Comparison of ENCODE assay signal across 9 mouse cellular contexts in genomic region chr12:82467641-82468040, GRCm38 (mm10).
DNase-seq lines count a peak whose midpoint lies in the region; ATAC-seq and TF ChIP-seq lines count a peak whose summit lies in the region.
"Had no signal": no experiment of that assay in that cellular context is flagged by ENCODE, and none has a peak within 500 bp of the region (broad histone marks: within the 10 kb centered on the region; RNA-seq: fewer than 3 reads in every experiment).

No protein-coding gene starts in this region.

- no peak for ATAC-seq in liver, embryonic 14.5 days (ENCODE audit: insufficient read depth)
- no peak for ATAC-seq in liver, embryonic 11.5 days (replicated peaks; ENCODE audit: low FRiP score)
- no peak for ATAC-seq in midbrain, embryonic 13.5 days

- peak; percentile 44 to 48 for DNase-seq in cerebellum, postnatal 36 days
- DNase-seq in cerebellum, adult 11-12 months, result no peak
- no peak for DNase-seq in liver, embryonic 14.5 days (ENCODE audit: low read depth in 3 of 3, low spot score in 3 of 3)
- no peak for DNase-seq in liver, embryonic 11.5 days (ENCODE audit: low spot score)
- DNase-seq in left cerebral cortex, adult 11 months (ENCODE audit: low spot score), result peak; percentile 42
- peak; percentile 74 for DNase-seq in right cerebral cortex, postnatal 14 days
- DNase-seq in urinary bladder, adult 18-20 months (ENCODE audit: low spot score in 2 of 2), result no peak

- no peak overlapping the region for H3K4me3 ChIP-seq in liver, embryonic 14.5 days (ENCODE audit: insufficient read depth in 1 of 2, low read depth in 2 of 2, low read length in 2 of 2)
- no peak overlapping the region for H3K4me3 ChIP-seq in liver, embryonic 11.5 days (ENCODE audit: low read depth, low read length)
- H3K4me3 ChIP-seq in midbrain, embryonic 13.5 days (replicated peaks), result no peak overlapping the region
- H3K4me3 ChIP-seq: hindbrain, embryonic 13.5 days had no signal

- no peaks in the 10 kb centered on the region for H3K9me3 ChIP-seq in liver, embryonic 14.5 days (ENCODE audit: control insufficient read depth, low read length)
- no peaks in the 10 kb centered on the region for H3K9me3 ChIP-seq in liver, embryonic 11.5 days (ENCODE audit: control insufficient read depth, low read length)
- no peaks in the 10 kb centered on the region for H3K9me3 ChIP-seq in midbrain, embryonic 13.5 days
- H3K9me3 ChIP-seq: hindbrain, embryonic 13.5 days had no signal

- WGBS in liver, embryonic 14.5 days (ENCODE audit: insufficient replicate concordance), result 52% methylated on average over 2 of the region's 2 CpGs
- WGBS in liver, embryonic 11.5 days, result 68% methylated on average over 2 of the region's 2 CpGs
- WGBS in midbrain, embryonic 13.5 days, result 79% methylated on average over 2 of the region's 2 CpGs

- no peak overlapping the region for H3K27ac ChIP-seq in liver, embryonic 14.5 days
- H3K27ac ChIP-seq in liver, embryonic 11.5 days (ENCODE audit: low read depth, low read length), result no peak overlapping the region
- H3K27ac ChIP-seq in midbrain, embryonic 13.5 days, result no peak overlapping the region
- H3K27ac ChIP-seq: hindbrain, embryonic 13.5 days had no signal

- peak; percentile 22; the same call in 1 of the 2 replicates for TF ChIP-seq CTCF in liver, embryonic 14.5 days (IDR thresholded peaks at IDR 0.05; ENCODE audit: low read depth)

- H3K9ac ChIP-seq in liver, embryonic 14.5 days (replicated peaks), result no peak overlapping the region
- no peak overlapping the region for H3K9ac ChIP-seq in liver, embryonic 11.5 days (ENCODE audit: low read depth, low read length)
- no peak overlapping the region for H3K9ac ChIP-seq in midbrain, embryonic 13.5 days (replicated peaks)
- H3K9ac ChIP-seq: hindbrain, embryonic 13.5 days had no signal

- peaks cover 0 to 5% of the 10 kb centered on the region in 2 experiments; a peak in 2 of 4 replicates for H3K4me1 ChIP-seq in liver, embryonic 14.5 days (replicated peaks; ENCODE audit: control insufficient read depth in 2 of 2, insufficient read depth in 2 of 2, low read length in 1 of 2)
- H3K4me1 ChIP-seq in liver, embryonic 11.5 days (replicated peaks; ENCODE audit: control insufficient read depth, insufficient read depth, low read length), result peaks cover 5% of the 10 kb centered on the region; the same call in 1 of the 2 replicates
- peaks cover 4% of the 10 kb centered on the region; the same call in 1 of the 2 replicates for H3K4me1 ChIP-seq in midbrain, embryonic 13.5 days (replicated peaks)

- no peaks in the 10 kb centered on the region for H3K27me3 ChIP-seq in liver, embryonic 14.5 days (ENCODE audit: control insufficient read depth, insufficient read depth, low read length)
- H3K27me3 ChIP-seq in liver, embryonic 11.5 days (replicated peaks; ENCODE audit: control insufficient read depth, insufficient read depth, low read length), result no peaks in the 10 kb centered on the region
- H3K27me3 ChIP-seq in midbrain, embryonic 13.5 days, result no peaks in the 10 kb centered on the region

- H3K4me2 ChIP-seq in liver, embryonic 14.5 days (ENCODE audit: low read depth), result no peak overlapping the region
- no peak overlapping the region for H3K4me2 ChIP-seq in liver, embryonic 11.5 days
- H3K4me2 ChIP-seq in midbrain, embryonic 13.5 days (replicated peaks), result no peak overlapping the region
- H3K4me2 ChIP-seq: hindbrain, embryonic 13.5 days had no signal

- no peaks in the 10 kb centered on the region for H3K36me3 ChIP-seq in liver, embryonic 14.5 days (replicated peaks; ENCODE audit: control insufficient read depth, insufficient read depth, low read depth)
- H3K36me3 ChIP-seq in liver, embryonic 11.5 days (ENCODE audit: control insufficient read depth, insufficient read depth, low read length), result no peaks in the 10 kb centered on the region
- no peaks in the 10 kb centered on the region for H3K36me3 ChIP-seq in midbrain, embryonic 13.5 days
- H3K36me3 ChIP-seq: hindbrain, embryonic 13.5 days had no signal

- no peak for TF ChIP-seq EP300 in liver, embryonic 14.5 days (IDR thresholded peaks at IDR 0.05; ENCODE audit: low read depth)

Comparison
In these comparisons a context has a peak if more than half of its experiments do, and no peak if none do; other contexts are left out.
1. DNase-seq: peak in cerebellum, postnatal 36 days (2 of 2), left cerebral cortex, adult 11 months (single experiment) and right cerebral cortex, postnatal 14 days (single experiment); none in cerebellum, adult 11-12 months (single experiment), liver, embryonic 14.5 days (0 of 3), liver, embryonic 11.5 days (single experiment) and urinary bladder, adult 18-20 months (0 of 2).